Mouse (Mus musculus): ENCODE data around the gene Gm14305.
"Not testable (repeated sequence)": the region's sequence is repeated elsewhere in the genome, so short reads cannot be mapped to it uniquely, and the experiment has no call there.

Gm14305 gene

DNA sequence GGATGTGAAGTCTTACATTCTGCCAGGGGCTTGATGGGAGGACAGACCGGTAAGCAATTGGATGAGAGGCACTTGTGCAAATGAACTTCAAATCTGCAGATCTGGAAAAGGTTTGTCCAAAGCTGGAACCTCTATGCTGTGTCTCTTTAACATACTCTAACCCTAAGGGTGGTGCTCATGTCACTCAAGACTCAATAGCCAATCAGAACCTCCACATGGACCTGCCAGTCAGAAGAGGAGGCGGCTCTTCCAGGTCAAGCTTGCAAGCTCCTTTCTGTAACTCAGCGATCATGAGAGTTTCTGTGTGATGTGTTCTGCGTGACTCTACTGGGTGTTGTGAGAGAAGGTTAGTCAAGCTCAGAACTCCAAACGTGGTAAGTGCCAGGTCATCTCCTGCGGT, at the start of gene Gm14305:
TSS of gene Gm14305 (plus strand) at position 278 of the 400 bp plus-strand sequence.
- not testable (repeated sequence) for DNase-seq (ENCODE audit: low spot score)

DNA sequence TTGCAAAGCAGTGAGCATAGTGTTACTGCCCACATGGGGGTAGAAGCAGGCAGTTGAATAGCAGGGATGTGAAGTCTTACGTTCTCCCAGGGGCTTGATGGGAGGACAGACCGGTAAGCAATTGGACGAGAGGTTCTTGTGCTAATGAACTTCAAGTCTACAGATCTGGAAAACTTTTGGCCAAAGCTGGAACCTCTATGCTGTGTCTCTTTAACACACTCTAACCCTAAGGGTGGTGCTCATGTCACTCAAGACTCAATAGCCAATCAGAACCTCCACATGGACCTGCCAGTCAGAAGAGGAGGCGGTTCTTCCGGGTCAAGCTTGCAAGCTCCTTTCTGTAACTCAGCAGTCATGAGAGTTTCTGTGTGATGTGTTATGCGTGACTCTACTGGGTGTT, 37.9 kb upstream of the Gm14305 start, which contains the start of gene Zfp973:
TSS of gene Zfp973 (plus strand) at position 301 of the 400 bp plus-strand sequence.
- not testable (repeated sequence) for DNase-seq (ENCODE audit: low spot score)
